Mouse (Mus musculus) liver (tissue): ENCODE measurements around the gene E2f1.

Experiments
- DNase-seq: peaks from one replicate; pipeline ENCODE4 v3.0.0-alpha.2; 2020; ENCODE audit warnings: mixed read lengths

The E2f1 gene

DNA sequence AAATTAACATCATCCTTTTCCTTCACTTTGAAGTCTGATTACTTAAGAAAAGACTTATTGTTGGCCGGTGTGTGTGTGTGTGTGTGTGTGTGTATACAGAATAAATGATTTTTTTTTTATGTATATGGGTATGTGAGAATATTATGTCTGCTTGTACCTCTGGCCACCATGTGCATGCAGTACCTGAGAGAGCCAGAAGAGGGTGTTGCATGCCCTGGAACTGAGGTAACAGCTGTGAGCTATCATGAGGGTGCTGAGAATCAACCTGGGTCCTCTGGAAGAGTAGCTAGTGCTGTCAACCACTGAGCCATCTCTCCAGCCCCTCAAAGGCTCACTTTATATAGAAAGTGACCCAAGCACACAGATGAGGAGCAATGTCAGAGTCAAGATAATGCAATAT lies 11.7 kb upstream of the E2f1 start:
- DNase-seq: no peak

DNA sequence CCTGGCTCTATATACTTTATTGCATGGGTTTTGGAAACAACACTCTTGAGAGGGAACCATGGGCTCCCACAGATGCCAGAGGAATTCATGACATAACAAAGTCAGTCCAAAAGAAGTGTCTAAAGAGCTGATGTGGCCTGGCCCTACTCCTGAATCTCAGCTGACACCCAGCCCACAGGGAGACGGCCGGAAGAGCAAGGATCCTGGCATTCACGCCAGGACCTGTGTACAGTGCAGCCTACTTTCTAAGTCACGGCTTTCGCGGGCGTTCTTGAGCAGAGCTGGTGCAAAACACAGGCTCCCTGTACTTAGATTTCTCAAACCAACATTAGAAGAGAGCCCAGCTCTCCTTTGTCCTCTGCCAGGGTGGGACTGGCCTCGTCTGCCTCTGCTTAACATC lies 10.9 kb upstream of the E2f1 start:
- no peak for DNase-seq

DNA sequence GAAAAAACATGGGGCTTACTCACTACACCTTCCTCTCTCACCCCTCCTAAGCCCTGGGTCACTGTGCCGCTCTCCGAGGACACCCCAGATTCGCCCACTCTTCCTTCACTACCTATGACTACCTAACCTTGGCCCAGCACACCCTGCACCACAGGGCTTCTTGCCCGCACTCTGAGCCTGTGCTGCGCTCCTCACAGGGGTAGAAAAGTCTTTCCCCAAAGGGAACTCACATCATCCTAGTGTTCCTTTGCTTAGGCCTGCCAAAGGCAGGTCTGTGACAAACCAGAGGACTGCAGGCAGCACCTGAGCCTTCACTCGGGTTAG lies 8.0 kb upstream of the E2f1 start:
- DNase-seq: no peak

DNA sequence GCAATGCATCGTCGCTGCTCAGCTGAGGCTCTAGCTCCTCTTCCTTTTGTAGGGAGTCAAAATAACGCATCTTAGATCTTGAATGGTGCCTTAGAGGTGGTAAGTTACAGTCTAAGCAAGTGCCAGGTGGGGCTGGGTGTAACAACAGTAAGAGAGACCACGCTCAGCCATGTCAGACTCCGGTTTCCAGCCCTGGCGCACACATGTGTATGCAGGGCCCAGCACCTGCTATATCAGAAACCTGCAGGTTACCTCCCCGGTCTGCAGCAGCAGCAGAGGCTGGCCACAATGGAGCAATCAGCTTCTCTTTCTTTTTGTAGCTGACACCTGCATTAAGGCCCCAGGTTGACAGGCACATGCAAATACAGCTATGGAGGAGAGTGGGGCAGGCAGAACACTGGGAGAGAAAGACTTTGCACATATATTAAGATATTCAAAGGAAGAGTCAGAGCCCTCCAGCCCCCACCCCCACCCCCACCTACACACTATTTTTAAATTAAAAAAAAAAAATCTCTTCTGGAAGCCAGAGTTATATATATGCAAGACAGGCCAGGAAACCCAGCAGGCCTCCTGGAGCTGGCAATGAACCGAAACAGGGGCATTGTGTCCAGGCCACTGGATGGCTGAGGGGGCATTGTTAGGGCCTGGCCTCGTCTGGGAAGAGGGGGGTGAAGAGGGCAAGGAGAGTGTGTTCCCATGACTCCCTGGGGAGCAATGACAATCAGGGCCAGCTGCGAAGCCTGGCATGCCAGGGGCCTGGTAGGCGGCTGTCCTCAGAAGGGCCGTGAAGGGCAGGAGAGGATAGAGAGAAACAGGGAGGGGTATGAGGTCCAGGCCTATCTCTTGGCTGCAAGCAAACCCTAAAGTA lies 7.4 kb upstream of the E2f1 start:
- no peak for DNase-seq

DNA sequence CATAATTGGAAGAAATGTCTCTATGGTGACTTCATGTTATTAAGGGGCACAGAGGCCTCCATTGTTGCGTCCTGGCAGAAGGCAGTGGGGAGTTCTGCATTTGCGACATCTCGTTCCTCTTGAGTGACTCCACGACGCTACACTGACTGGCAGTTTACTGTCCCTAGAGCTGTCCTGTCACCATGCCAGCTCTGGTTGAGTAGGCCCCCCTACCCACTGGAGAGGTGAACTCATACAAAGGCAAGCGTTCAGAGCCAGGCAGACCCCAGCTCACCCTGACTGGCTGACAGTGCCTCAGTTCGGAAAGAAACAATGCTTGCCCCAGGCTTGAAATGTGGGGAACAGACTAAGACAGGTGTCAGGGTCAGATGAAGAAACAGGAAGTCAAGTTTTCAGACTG lies 4.6 kb upstream of the E2f1 start:
- DNase-seq: no peak

DNA sequence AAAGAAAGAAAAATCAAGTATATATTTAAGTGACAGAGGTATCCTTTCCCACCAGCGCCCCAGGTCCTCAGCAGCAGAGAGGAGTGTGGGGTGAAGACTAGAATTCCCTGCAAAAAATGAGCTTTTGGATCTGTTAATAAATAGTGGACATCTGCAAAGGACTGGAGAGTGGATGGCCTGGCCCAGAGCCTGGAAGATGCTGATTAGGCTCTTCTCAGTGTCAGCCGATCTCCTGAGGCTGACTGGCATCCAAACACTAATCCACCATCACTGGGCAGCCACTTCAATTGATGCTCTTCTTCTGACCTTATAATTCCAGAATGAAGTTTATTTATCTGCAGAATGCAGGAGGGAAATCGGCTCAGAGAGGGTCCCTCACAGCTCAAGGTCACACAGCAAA lies 3.3 kb upstream of the E2f1 start:
- no peak for DNase-seq

DNA sequence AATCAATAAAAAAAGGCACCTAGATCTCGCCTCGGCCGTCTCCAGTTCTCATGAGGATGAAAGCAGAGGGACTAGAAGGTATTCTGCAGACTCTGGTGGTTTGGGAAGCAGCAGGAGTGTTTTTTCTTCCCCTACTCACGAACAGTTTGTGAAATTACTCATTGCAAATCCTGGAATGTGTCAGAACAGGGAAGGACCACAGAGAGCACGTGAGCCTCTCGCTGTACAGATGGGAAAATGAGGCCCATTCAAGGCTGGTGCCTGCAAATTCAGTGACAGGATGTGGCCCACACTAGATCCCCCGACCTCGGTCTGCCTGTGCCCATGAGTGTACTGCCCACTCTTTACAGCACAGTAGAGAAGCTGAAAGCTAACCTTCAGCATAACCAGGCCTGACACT lies 2.3 kb upstream of the E2f1 start:
- DNase-seq: no peak

DNA sequence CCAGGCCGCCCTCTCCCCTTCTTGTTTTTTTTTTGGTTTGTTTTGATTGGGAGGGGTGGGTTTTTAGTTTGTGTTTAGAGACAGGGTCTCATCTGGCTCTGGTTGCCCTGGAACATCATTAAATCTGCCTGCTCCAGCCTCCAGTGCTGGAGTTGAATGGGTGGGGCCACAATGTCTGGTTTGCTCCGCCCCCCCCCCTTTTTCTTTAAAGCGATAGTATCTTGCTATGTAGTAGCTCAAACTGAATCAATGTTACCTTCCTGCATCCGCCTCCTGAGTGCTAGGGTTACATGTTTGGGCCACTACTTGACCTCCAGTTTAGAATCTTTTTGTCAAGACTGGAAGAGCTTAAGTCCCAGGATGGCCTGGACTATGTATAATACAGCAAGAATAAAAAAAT lies 1.6 kb upstream of the E2f1 start:
- no peak for DNase-seq

DNA sequence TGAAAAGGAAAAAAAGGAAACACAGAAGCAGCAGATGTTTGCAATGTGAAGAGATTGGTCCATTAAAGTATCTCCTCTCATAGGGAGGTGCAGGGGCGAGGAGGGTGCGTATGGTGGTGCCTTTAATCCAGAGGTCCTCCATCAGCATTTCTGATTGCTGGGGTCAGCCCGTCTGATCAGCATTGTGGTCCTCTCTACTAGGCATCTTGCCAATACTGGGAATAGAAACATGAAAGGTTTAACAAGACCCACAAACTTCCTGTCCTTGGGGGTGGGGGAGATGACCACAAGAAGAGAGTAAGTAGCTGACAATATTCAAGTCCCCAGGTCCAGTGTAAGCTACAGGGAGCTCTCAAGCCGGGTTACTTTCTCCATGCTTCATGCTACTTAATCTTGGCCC lies 974 bp upstream of the E2f1 start:
- no peak for DNase-seq

DNA sequence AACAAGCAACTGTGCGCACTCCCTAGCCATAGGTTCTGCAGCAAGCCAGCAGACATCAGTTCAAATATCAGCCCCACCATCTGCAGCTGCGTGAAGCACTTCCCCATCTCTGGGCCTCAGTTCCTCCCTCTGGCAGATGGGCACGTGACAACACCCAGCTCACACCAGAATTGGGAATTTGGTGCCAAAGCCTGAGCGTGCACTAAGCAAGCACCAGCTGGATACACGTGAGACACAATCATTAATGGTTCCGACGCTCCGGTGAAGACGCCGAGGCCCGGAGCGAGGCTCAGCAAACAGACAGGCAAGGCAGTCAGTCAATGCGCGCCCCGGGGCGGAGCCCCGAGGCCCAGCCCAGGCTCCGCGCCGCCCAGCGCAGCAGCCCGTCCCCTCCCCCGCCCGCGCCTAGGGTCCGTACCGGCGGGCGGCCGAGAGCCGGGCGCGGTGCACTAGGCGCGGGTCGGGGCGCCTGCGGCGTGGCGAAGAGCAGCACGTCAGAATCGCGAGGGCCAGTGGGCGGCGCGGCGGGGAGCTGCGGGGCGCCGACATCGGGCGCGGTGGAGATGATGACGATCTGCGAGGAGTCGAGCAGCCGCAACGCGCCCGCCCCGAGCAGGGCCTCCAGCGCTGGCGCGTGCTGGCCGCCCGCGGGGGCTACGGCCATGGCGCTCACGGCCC lies 482 bp downstream of the E2f1 start:
- DNase-seq: peak; percentile 87

DNA sequence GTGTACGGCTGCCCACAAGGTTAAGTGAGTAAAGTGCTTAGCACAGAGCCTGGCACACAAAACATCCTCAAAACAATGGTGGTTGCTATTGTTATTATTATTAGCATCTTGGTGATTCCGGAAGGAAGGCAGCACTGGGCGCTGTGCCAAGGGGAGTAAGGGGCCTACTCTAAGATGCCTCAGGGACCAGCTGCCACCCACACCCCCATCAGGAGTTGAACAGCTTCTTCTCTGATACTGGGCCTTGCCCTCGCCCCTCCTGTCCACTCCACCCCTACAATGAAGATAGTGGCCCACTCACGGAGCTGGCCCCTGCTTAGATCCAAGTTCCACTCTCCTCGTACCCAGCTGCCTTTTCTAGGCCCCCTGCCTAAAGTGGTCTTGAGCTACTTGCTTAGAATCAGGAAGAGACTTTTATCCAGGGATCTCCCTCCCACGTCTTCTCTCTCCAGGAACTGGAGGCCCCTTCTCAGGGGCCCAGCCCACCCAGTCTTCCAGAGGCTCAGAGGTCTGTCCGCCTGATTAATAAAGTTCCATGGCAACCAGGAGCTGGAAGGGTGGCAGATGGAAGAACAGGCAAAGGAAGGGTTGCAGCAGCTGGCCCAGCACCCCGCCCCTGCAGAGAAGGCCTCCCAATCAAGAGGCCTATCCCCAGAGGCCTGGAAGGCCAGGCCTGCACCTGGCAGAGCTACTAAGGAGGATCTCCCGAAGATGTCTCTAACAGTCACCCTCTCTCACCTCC lies 1.2 kb downstream of the E2f1 start:
- peak; percentile 48 for DNase-seq

DNA sequence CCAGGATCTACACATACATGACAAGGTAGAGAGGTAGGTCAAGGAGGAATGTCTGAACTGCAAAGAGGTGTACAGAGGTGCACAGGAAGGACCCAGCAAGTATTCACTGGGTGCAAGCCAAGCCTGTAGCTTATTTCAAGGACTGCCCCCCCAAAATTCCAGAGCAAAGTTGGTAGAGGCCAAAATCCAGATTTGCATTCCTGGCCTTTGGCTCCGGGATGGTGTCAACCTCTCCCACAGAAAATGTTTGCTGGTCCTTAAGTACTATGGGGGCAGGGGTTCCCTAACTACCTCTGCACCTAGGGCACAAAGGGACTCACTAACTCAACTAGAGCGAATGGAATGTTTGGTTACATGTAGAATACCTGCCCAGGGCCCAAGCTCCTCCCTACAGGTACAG lies 1.9 kb downstream of the E2f1 start:
- DNase-seq: no peak

DNA sequence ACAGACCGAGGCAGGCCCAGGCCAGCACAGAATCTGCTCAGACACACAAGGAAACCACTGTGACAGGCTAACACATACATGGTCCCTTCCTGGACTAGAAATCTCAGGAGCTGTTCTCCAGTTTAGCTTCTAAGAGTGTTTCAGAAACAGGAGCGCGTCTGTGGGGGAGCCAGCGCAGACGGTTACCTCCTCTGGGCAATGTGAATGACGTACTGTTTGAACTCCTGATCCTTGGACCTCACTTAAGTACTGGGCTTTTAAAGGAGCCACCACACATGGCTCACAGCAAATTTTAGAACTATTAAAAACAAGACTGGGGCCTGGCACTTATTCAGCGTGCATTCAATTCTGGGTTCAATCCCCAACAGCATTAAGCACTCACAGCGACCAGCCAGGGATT lies 3.1 kb downstream of the E2f1 start:
- no peak for DNase-seq

DNA sequence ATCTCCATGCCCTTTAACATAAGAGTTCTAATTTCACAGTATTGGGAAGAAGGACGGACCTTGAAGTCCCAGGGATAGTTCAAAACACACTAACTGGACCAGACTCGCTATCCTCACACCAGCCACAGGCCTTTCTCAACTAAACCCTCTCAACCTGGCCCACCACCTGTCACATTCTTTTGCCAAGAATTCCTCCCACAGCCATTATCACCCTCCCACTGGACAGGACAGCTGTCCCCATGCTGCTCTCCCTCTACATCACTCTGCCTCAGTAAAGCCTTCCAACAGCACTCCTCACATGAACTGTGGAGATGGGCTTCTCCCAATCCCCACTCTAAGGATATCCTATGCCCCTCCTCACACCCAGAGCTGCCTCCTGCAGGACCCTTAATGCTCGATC lies 4.1 kb downstream of the E2f1 start:
- DNase-seq: no peak

DNA sequence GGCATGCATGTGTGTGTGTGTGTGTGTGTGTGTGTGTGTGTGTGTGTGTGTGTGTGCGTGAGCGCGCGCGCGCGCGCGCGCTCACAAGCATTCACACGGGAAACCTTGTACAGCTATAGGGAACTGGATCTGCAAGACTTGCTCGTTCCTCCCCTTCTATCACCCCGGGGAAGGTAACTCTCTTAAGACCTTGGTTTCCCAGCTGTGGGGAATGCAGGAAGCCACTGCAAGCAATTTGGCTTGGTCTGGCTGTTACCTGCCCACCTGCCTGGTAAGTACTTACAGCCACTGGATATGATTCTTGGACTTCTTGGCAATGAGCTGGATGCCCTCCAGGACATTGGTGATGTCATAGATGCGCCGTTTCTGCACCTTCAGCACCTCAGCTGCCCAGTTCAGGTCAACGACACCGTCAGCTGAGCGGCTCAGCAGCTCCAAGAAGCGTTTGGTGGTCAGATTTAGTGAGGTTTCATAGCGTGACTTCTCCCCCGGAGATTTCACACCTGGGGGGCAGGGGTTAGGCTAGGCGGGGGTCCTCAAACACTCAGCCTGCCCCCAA lies 6.0 kb downstream of the E2f1 start:
- no peak for DNase-seq

DNA sequence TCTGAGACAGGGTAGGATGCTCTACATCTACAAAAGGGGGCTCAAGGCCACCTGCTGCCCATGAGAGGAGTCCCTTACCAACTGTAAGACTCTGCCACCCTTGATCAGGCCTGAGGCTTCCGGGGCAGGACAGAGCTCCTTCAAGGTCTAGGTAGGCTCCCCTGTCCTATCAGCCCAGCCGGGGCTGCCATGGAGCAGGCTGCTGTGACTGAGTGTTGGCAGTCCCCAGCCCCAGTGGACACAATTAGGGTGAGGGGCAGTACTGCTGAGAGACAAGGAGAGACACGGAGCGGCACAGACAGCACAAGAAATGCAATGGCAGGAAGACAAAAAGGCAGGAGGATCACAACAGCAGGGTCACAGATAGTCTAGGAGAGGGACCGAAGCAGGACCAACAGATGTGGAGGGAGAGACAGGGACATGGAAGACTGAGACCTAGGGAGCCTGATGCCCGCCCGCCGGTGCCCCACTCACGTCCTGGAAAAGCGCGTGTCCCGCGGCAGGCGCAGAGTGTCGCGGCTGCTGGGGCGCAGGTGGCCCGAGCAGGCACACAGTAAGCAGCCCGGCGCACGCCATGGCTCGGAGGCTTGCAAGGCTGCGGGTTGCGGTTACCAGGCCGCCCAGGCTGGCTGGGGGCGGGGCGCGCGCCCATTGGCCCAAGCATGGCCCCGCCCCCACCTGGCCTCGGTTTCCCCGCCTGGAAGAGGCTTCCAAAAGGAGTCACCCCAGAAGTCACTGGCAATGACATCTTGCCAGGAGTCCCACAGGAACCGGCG lies 11.2 kb downstream of the E2f1 start, which contains the start of gene Necab3:
TSS of gene Necab3 (minus strand) at position 627 of the 776 bp plus-strand sequence.
- peak; percentile 77 for DNase-seq

DNA sequence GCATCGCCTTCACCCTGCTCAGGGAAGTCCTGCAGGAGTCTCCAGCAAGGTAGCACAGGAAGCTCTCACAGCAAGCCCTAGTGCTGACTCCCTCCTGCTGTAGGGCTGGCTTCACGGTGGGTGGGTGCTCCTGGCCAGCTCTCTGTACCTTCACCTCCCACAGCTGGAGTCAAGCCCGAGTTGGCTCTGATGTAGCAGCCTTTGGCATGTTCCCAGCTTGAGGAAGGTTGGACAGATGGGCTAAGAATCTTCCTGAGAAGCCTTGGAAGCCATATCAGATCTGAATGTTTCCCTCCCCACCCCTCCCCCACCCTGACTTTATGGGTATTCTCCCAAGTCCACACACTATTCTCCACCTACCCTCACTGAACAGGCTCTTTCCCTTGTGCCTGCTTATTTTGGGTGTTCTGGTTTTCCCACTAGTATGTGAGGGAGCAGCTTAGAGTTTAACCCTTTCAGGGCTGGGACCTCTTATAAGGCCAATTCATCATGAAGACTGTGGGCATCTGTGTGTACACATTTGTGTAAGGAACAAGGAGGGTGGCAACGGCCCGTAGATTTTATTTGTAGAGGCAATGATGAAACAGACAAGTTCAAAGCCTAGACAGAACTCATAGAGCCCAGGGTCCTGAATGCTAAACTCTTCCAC lies 12.4 kb downstream of the E2f1 start:
- no peak for DNase-seq

DNA sequence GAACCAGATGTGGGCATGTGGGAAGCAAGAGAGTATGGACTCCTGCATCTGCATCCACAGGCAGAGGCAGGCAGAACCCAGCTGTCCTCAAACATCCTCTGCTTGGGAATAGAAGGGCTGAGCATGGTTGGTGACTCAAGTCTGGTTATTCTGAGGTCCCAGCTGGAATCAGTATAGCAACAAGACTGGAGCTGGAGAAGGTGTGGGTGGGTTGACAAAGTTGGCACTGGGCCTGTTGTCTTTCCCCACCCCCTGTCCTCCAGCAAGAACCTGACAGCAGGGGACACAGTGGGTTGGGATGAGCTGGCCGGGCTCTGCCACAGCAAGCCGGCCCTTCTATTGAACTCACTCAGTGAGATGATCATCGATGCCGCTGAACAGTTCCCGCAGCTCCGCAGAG lies 14.5 kb downstream of the E2f1 start:
- no peak for DNase-seq

DNA sequence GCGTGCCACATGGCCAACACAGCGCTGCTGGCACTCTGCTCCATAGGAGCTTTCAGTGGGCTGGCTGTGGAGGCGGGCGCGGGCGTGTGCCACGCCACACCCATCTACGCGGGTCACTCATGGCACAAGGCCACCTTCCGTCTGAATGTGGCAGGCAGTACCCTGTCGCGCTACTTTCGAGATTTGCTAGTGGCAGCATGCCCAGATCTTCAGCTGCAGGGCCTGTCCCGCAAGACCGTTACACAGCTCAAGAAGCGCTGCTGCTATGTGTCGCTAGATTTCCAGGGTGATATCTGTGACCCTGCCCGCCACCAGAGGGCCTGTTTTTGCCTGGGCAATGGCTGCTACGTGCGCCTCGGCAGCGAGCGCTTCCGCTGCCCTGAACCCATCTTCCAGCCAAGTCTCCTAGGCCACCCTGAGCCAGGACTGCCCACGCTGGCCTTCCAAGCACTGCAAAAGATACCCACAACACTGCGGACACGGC lies 17.2 kb downstream of the E2f1 start:
- peak; percentile 66 for DNase-seq

DNA sequence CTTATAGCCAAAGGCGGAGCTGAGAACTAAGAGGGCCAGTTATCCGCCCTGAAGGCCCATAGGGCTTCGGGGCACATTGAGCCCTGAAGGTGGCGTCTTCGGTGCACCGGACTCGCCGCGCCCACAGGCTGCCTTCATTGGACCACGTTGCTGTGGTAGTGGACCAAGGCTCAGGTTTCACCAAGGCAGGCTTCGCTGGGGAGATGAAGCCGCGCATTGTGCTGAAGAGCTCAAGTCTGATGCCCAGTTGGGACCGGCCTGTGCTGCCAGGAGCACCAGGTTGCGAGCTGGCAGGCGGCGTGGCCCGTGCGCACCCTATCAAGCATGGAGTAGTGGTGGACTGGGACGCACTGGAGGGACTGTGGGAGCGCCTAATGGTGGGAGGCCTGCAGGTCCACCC lies 17.8 kb downstream of the E2f1 start:
- no peak for DNase-seq

DNA sequence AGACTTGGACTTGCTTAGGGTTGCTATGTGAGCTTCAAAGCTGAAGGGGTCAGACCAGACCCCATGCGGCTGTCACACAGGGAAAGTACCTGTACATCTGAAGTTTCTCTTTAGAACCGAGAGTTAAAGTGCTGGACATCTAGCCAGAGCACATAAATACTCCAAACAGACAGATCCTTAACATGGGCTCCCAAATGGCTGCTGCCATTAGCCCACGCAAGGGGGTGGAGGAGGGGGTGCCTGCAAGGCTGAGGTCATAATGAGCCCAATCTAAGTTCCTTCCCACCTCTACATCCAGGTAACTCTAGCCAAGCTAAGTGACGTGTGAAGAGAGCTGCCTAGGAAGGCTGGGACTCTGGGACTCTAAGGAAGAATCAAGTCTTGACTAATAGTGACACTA lies 18.2 kb downstream of the E2f1 start, which contains the start of gene Actl10:
TSS of gene Actl10 (plus strand) at position 301 of the 400 bp plus-strand sequence.
- DNase-seq: no peak

DNA sequence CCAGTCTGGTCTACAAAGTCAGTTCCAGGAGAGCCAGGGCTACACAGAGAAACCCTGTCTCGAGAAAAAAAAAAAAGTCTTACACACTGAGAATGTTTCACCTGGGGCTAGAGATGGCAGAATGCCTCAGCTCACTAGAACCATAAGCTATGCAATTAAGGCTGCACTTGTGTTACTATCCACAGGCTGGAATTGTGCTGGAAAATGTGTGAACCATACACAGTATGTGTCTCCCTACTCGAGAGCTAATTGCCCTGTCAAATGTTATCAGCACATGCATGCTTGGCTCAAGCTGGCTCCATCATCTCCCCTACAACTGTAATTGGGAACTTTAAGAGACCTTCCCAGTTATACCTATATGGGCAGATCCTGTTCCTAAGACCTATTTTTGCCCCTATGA lies 18.8 kb downstream of the E2f1 start:
- no peak for DNase-seq
